Mouse (Mus musculus) forebrain, embryonic 14.5 days (tissue): Measurements from ENCODE around the gene Dnm3. TPM values are rescaled to one million over a fixed set of nuclear protein-coding genes. Genes with fewer than 3 reads are reported as not detected.
A peak's percentile ranks its signal among the peaks of the same experiment; 100 is the strongest.

Experiments used
- ATAC-seq: fragments of 200-750 bp; cut with Nextera tagmentation; 2 replicates; pipeline ENCODE4 v1.8.0; 2017; ENCODE audit warnings: mild to moderate bottlenecking, moderate library complexity
- DNase-seq: peaks from one replicate; pipeline ENCODE4 v3.0.0-alpha.2; 2015; ENCODE audit warnings: low spot score
- H3K27ac ChIP-seq: fragments of 300-500 bp; sonication (generic); 2 replicates; pipeline ENCODE4 v1.5.1; 2014; ENCODE audit warnings: low read depth, mild to moderate bottlenecking, control low read depth, low read length, moderate library complexity
- H3K27me3 ChIP-seq: fragments of 300-500 bp; sonication (generic); replicated peaks from 2 replicates; pipeline ENCODE4 v1.6.1; 2014; ENCODE audit warnings: low read length, control low read depth, mixed read lengths; ENCODE audit not compliant: control insufficient read depth, insufficient read depth
- H3K36me3 ChIP-seq: fragments of 300-500 bp; sonication (generic); 2 replicates; pipeline ENCODE4 v1.6.1; 2014; ENCODE audit warnings: low read length, control low read depth; ENCODE audit not compliant: control insufficient read depth, insufficient read depth
- H3K4me1 ChIP-seq: fragments of 300-500 bp; sonication (generic); 2 replicates; pipeline ENCODE4 v1.6.1; 2014; ENCODE audit warnings: antibody characterized with exemption, low read length, control low read depth; ENCODE audit not compliant: control insufficient read depth, insufficient read depth
- H3K4me2 ChIP-seq: fragments of 300-500 bp; sonication (generic); 2 replicates; pipeline ENCODE4 v1.6.1; 2014; ENCODE audit warnings: mild to moderate bottlenecking, control low read depth, low read length
- H3K4me3 ChIP-seq: fragments of 300-500 bp; sonication (generic); 2 replicates; pipeline ENCODE4 v1.5.1; 2014; ENCODE audit warnings: low read depth, low read length, control low read depth
- H3K9ac ChIP-seq: fragments of 300-500 bp; sonication (generic); 2 replicates; pipeline ENCODE4 v1.6.1; 2014; ENCODE audit warnings: mild to moderate bottlenecking, low read length, control low read depth, moderate library complexity
- H3K9me3 ChIP-seq: fragments of 300-500 bp; sonication (generic); replicated peaks from 2 replicates; pipeline ENCODE4 v1.6.1; 2016; ENCODE audit warnings: low read length, control low read depth, mixed read lengths; ENCODE audit not compliant: control insufficient read depth
- WGBS: fragments of 180-500 bp; shearing (Covaris S2); extraction: QIAGEN DNeasy Blood & Tissue Kit; methylation state at CpG from one replicate; pipeline ENCODE4 v1.1.7; 2014; 5-methylcytosine and 5-hydroxymethylcytosine counted together
- polyA plus RNA-seq: library from polyadenylated mRNA; unstranded; fragments of >200 nt; fragmentation: Nextera tagmentation; extraction: Ambion mirVana; gene quantifications from 2 replicates; pipeline ENCODE4 v1.2.1, GENCODE M21; 2014

Gene Dnm3
- polyA plus RNA-seq, result 20.6 and 28.5 TPM in 2 replicates

GRCm38 (mm10) chr1:162477246-162478209, at the start of gene Dnm3:
Gene Dnm3 (minus strand): TSS chr1:162478034.
- Histone ChIP-seq H3K9ac (peak within 1 kb of the TSS; percentile 78), H3K4me2 (peak within 1 kb of the TSS; percentile 74), H3K9me3 (no peaks in the 10 kb centered on the region), H3K27me3 (no peaks in the 10 kb centered on the region), H3K36me3 (no peaks in the 10 kb centered on the region), H3K4me1 (peaks cover 3% of the 10 kb centered on the region; the same call in 1 of the 2 replicates), H3K4me3 (peak within 1 kb of the TSS; percentile 70), H3K27ac (peak within 1 kb of the TSS; percentile 54; the same call in 1 of the 2 replicates)
- WGBS, result under 1% methylated on average over 54 of the region's 56 CpGs
- DNase-seq (peak; percentile 95), ATAC-seq (peak; percentile 98)

GRCm38 (mm10) chr1:162515116-162515515, 37.3 kb upstream of the Dnm3 start:
- H3K4me3 ChIP-seq, result no peak overlapping the region
- no peaks in the 10 kb centered on the region for H3K36me3 ChIP-seq
- no peak overlapping the region for H3K27ac ChIP-seq
- no peak overlapping the region for H3K9ac ChIP-seq
- DNase-seq (no peak), ATAC-seq (no peak)
- no peaks in the 10 kb centered on the region for H3K27me3 ChIP-seq
- WGBS, result 88% methylated on average over 1 of the region's 1 CpGs
- no peak overlapping the region for H3K4me2 ChIP-seq
- no peaks in the 10 kb centered on the region for H3K4me1 ChIP-seq
- no peaks in the 10 kb centered on the region for H3K9me3 ChIP-seq

DNA sequence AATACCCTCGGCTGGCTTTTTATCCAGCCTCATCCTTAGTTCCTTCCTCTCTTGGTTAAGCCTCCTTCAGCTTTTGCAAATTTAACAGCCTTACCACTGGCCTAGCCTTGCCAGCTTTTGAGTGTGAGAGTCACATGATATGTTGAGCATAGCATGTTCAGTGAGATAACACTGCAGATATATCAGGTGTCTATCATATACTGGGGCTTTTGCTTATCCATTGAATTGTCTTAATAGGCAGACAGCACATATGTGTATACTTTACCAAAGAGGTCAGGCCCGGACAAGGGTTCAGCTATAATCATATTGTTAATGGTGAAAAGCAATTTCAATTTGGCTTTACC, 32.2 kb upstream of the Dnm3 start:
- H3K27ac ChIP-seq, result no peak overlapping the region
- no peak overlapping the region for H3K4me2 ChIP-seq
- no peaks in the 10 kb centered on the region for H3K27me3 ChIP-seq
- DNase-seq, result no peak
- no peaks in the 10 kb centered on the region for H3K4me1 ChIP-seq
- no peaks in the 10 kb centered on the region for H3K36me3 ChIP-seq
- no peaks in the 10 kb centered on the region for H3K9me3 ChIP-seq
- no peak overlapping the region for H3K9ac ChIP-seq
- ATAC-seq, result no peak
- 86% methylated on average over 2 of the region's 2 CpGs for WGBS
- H3K4me3 ChIP-seq, result no peak overlapping the region

DNA sequence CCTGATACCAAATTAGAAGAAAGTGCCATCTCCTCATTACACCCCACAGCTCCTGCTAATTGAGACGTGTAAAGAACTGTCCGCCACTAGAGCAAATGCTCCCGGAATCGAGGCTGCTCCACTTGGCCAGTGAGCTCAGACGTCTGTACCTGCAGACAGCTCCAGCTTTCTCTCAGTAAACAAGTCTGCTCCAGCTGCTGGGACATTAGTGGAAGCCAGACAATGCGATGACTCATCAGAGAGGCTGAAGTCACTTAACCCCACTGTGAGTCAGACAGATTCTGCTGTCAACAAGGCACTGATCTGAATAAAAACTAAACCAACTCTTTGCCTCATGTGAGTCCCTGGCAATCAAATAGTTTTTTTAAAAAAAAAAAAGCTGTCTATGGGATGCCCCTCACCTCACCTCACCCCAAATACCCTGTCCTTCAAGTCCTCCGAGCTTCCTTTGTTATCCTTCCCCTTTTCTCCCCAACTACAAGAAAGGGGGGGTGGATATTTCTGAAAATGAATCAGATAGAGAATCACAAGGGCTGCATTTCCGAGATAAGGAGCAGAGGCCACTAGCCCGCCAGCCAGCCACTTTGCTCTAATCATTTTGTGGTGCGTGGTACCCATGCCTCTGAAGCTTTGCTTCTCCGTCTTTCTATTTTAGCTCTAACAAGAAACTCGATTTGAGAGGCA, 31.6 kb upstream of the Dnm3 start:
- Histone ChIP-seq H3K9me3 (no peaks in the 10 kb centered on the region), H3K36me3 (no peaks in the 10 kb centered on the region), H3K4me2 (no peak overlapping the region), H3K27me3 (no peaks in the 10 kb centered on the region), H3K27ac (no peak overlapping the region), H3K9ac (no peak overlapping the region), H3K4me1 (no peaks in the 10 kb centered on the region), H3K4me3 (no peak overlapping the region)
- no peak for ATAC-seq
- no peak for DNase-seq
- 74% methylated on average over 12 of the region's 12 CpGs for WGBS

DNA sequence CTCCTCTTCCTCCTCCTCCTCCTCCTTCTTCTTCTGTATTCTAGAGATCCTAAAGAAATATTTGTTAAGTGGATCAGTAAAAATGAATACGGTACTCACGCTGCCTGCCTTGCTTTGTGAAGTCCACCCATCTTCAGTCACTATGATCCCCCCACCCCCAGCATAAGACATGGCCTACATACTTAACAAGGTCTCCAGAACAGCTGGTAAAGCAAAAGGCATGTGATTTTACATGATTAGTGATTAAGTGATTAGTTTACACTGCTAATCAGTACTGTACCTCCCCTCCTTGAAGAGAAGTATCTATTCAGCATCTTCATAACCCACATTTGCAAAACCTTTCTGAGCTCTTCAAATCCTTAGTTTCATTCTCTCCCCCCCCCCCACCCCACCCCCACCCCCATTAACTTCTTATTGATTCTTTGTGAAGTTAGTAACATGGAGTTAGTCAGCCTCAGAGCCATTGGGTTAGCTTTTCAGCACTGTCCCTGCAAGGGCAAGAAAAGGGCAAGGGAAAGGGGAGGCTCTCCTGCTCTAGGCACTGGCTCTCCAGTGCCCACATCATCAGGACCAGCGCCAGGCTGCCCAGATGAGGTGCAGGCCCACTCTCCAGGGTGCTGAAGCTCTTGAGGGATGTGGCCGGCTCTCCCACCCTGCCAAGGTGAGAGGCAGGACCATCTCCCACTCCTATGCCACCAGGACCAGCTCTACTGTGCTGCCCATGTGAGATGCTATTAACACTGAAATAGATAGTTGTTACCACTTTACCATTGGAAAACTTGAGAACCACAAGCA, 30.6 kb upstream of the Dnm3 start:
- no peaks in the 10 kb centered on the region for H3K36me3 ChIP-seq
- peak; percentile 4 for DNase-seq
- H3K27ac ChIP-seq, result no peak overlapping the region
- WGBS, result 83% methylated on average over 4 of the region's 4 CpGs
- H3K27me3 ChIP-seq, result no peaks in the 10 kb centered on the region
- H3K9me3 ChIP-seq, result no peaks in the 10 kb centered on the region
- no peak overlapping the region for H3K9ac ChIP-seq
- no peaks in the 10 kb centered on the region for H3K4me1 ChIP-seq
- no peak for ATAC-seq
- no peak overlapping the region for H3K4me2 ChIP-seq
- H3K4me3 ChIP-seq, result no peak overlapping the region

DNA sequence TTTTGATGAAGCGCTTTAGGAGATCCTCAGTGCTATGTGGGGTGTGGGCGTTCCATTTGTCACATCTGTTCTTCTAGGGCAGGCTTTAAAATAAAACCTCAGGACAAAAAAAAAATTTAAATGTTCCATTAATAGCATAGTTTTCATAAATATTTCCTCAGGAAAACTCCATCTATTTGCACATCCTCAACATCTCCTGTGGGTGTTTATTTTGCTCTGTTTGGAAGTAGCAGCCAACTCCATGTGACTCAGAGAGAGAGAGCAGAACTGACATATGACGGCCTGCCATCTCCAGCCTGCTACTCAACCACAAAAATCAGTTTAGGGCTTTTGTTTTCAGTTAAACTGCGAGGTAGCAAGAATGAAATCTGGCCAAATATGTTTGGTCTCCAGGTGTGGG, 28.7 kb upstream of the Dnm3 start:
- H3K4me3 ChIP-seq, result no peak overlapping the region
- H3K27ac ChIP-seq, result no peak overlapping the region
- no peak overlapping the region for H3K4me2 ChIP-seq
- H3K9ac ChIP-seq, result no peak overlapping the region
- DNase-seq (no peak), ATAC-seq (no peak)
- H3K9me3 ChIP-seq, result no peaks in the 10 kb centered on the region
- 93% methylated on average over 4 of the region's 4 CpGs for WGBS
- no peaks in the 10 kb centered on the region for H3K36me3 ChIP-seq
- no peaks in the 10 kb centered on the region for H3K27me3 ChIP-seq
- no peaks in the 10 kb centered on the region for H3K4me1 ChIP-seq

DNA sequence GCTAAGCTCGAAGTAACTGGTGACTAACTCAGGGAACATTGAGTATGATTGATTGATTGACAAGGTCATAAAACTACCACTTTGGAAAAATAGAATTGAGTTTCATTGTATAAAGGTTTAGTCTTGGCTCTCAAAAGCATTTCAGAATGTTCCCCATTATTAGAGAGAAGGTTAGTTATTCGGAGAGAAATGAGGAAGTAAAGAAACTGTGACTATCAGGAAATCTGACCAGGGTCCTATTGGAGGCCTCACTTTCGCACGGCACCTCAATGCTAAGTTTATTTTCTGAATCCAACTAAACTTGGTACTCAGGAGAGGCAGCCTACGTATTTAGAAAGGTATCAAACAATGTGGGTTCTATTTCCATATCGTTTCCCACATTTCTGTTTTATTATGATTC, 27.8 kb upstream of the Dnm3 start:
- Histone ChIP-seq H3K4me1 (no peaks in the 10 kb centered on the region), H3K27me3 (no peaks in the 10 kb centered on the region), H3K9me3 (no peaks in the 10 kb centered on the region), H3K4me3 (no peak overlapping the region), H3K27ac (no peak overlapping the region), H3K36me3 (no peaks in the 10 kb centered on the region), H3K4me2 (no peak overlapping the region), H3K9ac (no peak overlapping the region)
- ATAC-seq, result no peak
- WGBS, result 86% methylated on average over 6 of the region's 6 CpGs
- no peak for DNase-seq

- no peak for DNase-seq
- Histone ChIP-seq H3K9me3 (no peaks in the 10 kb centered on the region), H3K27ac (no peak overlapping the region), H3K4me1 (peaks cover 3% of the 10 kb centered on the region; the same call in 1 of the 2 replicates), H3K4me2 (peak overlapping the region; percentile 74), H3K36me3 (no peaks in the 10 kb centered on the region), H3K9ac (peak overlapping the region; percentile 78), H3K4me3 (peak overlapping the region; percentile 70), H3K27me3 (no peaks in the 10 kb centered on the region)
- WGBS, result 2% methylated on average over 19 of the region's 19 CpGs
- ATAC-seq, result peak; percentile 11; the same call in 1 of the 2 replicates
Observed at GRCm38 (mm10) chr1:162476531-162477080, 1.2 kb downstream of the Dnm3 start.
